Mouse (Mus musculus) embryonic fibroblast, embryonic 13.5 days (primary cell): Measurements from ENCODE around the gene Pdia6. TPM values are rescaled to one million over a fixed set of nuclear protein-coding genes. Genes with fewer than 3 reads are reported as not detected.
A peak's percentile ranks its signal among the peaks of the same experiment; 100 is the strongest.

Experiments
- H3K27ac ChIP-seq: 2 replicates; pipeline ENCODE4 v1.5.1; 2012; ENCODE audit warnings: low read length, control low read depth, inconsistent platforms; ENCODE audit not compliant: insufficient read depth
- H3K4me1 ChIP-seq: 2 replicates; pipeline ENCODE4 v1.6.1; 2011; ENCODE audit warnings: low read length; ENCODE audit not compliant: control insufficient read depth, insufficient read depth
- H3K4me3 ChIP-seq: 2 replicates; pipeline ENCODE4 v1.5.1; 2011; ENCODE audit warnings: mild to moderate bottlenecking, control low read depth, low read length; ENCODE audit not compliant: insufficient read depth
- CTCF ChIP-seq: IDR thresholded peaks from 2 replicates; pipeline ENCODE4 v1.5.1; 2011; ENCODE audit warnings: mild to moderate bottlenecking, control low read depth, low read length, moderate library complexity, borderline replicate concordance; ENCODE audit not compliant: insufficient read depth
- POLR2A ChIP-seq: IDR thresholded peaks from 2 replicates; pipeline ENCODE4 v1.6.1; 2011; ENCODE audit warnings: low read depth, mild to moderate bottlenecking, control low read depth, low read length, moderate library complexity
- polyA plus RNA-seq: library from polyadenylated mRNA; stranded (reverse); fragments of >200 nt; gene quantifications from 2 replicates; pipeline ENCODE4 v1.2.4, GENCODE M21; 2011; ENCODE audit warnings: low read depth; ENCODE audit not compliant: missing spikeins, insufficient read length

Pdia6 gene
- polyA plus RNA-seq, result 372 and 380 TPM in 2 replicates

- Histone ChIP-seq H3K4me1 (peaks cover 3% of the 10 kb centered on the region), H3K4me3 (peak within 1 kb of the TSS; percentile 97), H3K27ac (peak within 1 kb of the TSS; percentile 16)
- peak; percentile 93 for TF ChIP-seq POLR2A
- no peak for TF ChIP-seq CTCF
Measured at GRCm38 (mm10) chr12:17265971-17266672, at the start of gene Pdia6. Gene Pdia6, plus strand, starts transcription at chr12:17266545.

- no peak overlapping the region for H3K27ac ChIP-seq
- no peak for TF ChIP-seq CTCF
- TF ChIP-seq POLR2A, result no peak
- H3K4me3 ChIP-seq, result no peak overlapping the region
- H3K4me1 ChIP-seq, result peaks cover 6% of the 10 kb centered on the region; the same call in 1 of the 2 replicates
Measured at GRCm38 (mm10) chr12:17218390-17218789, 48.0 kb upstream of the Pdia6 start.

DNA sequence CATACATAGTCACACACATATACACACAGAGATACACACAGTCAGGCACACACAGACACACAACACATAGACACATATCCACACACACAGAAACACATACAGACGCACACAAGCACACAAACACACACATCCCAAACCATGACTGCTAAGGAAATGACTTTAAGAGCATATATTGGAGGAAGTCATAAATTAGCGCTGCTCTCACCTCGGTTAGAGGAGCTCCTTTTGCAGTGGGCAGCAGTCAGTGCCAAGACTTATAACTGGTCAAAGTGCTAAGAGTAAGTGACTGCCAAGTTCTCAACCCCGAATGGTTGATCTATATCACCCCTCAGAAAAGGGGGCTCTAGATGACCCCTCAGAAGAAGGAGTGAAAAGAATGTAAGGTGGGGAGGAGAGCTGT is 47.2 kb upstream of the Pdia6 start:
- no peak for TF ChIP-seq CTCF
- TF ChIP-seq POLR2A, result 0 out of 2 replicates have a peak, but pooled peaks have one; percentile 17
- Histone ChIP-seq H3K4me3 (no peak overlapping the region), H3K4me1 (peaks cover 6% of the 10 kb centered on the region; the same call in 1 of the 2 replicates), H3K27ac (no peak overlapping the region)

DNA sequence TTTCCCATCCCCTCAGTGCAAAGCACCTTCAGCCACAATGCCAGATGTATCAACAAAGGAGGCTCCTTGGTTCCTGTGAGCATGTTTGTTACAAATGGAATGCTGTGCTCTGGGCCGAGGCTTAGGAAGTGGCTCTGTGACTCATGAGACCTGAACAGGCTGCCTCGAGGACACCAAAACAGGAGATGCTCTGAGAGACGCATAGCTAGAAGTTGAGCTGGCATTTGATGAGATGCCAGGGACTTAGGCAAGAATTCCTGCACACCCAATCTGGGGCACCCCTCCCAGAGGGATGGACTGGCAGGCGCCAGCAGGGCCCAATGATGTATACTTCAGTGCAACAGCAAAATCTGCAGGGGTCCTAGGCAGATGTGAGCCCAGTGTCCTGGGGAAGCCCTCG is 45.7 kb upstream of the Pdia6 start:
- Histone ChIP-seq H3K4me3 (no peak overlapping the region), H3K4me1 (peaks cover 6% of the 10 kb centered on the region; the same call in 1 of the 2 replicates), H3K27ac (peak overlapping the region; percentile 59; the same call in 1 of the 2 replicates)
- no peak for TF ChIP-seq POLR2A
- no peak for TF ChIP-seq CTCF

GRCm38 (mm10) chr12:17221891-17222428 is 44.4 kb upstream of the Pdia6 start:
- no peak overlapping the region for H3K4me3 ChIP-seq
- TF ChIP-seq POLR2A, result no peak
- TF ChIP-seq CTCF, result 0 out of 2 replicates have a peak, but pooled peaks have one; percentile 17
- no peak overlapping the region for H3K27ac ChIP-seq
- H3K4me1 ChIP-seq, result peaks cover 6% of the 10 kb centered on the region; the same call in 1 of the 2 replicates

- H3K4me3 ChIP-seq, result no peak overlapping the region
- peaks cover 6% of the 10 kb centered on the region; the same call in 1 of the 2 replicates for H3K4me1 ChIP-seq
- H3K27ac ChIP-seq, result no peak overlapping the region; the same call in 1 of the 2 replicates
- TF ChIP-seq CTCF, result no peak
Measured at GRCm38 (mm10) chr12:17223050-17223449, 43.3 kb upstream of the Pdia6 start.

- Histone ChIP-seq H3K27ac (no peak overlapping the region), H3K4me1 (peaks cover under 1% of the 10 kb centered on the region; the same call in 1 of the 2 replicates), H3K4me3 (no peak overlapping the region)
- TF ChIP-seq CTCF (no peak), POLR2A (no peak)
Measured at GRCm38 (mm10) chr12:17225012-17225411, 41.3 kb upstream of the Pdia6 start.

GRCm38 (mm10) chr12:17227903-17228302 is 38.4 kb upstream of the Pdia6 start:
- TF ChIP-seq POLR2A (no peak), CTCF (no peak)
- Histone ChIP-seq H3K4me3 (no peak overlapping the region), H3K27ac (no peak overlapping the region), H3K4me1 (no peaks in the 10 kb centered on the region)

DNA sequence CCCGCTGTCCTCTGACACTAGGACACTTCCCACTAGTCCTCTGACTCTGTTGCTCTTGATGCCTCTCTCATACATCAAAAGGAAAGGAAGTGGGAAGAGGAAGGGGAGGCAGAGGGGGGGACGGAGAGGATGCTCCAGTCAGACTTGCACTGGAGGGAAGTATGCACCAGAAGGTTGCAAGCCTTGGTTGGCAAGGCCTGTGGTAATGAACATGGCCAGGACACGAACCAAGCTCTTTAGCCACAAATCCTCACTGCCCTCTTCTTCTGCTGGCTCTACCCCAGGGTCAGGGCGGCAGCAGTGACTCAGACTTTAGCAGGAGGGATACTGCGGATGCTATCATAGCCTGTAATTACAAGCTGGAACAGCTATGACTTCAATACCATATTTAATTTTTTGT is 35.8 kb upstream of the Pdia6 start:
- no peak overlapping the region for H3K27ac ChIP-seq
- no peak for TF ChIP-seq POLR2A
- TF ChIP-seq CTCF, result no peak

GRCm38 (mm10) chr12:17231513-17231912 is 34.8 kb upstream of the Pdia6 start:
- Histone ChIP-seq H3K27ac (no peak overlapping the region), H3K4me1 (no peaks in the 10 kb centered on the region; the same call in 1 of the 2 replicates), H3K4me3 (no peak overlapping the region)
- TF ChIP-seq CTCF (no peak), POLR2A (no peak)

More for the DNA sequence above, 35.8 kb upstream of the Pdia6 start:
- Histone ChIP-seq H3K4me3 (no peak overlapping the region), H3K4me1 (no peaks in the 10 kb centered on the region)
